Mouse (Mus musculus) spleen, adult 2 months (tissue): Measurements from ENCODE around the gene Maml1.
"Not testable (repeated sequence)": the region's sequence is repeated elsewhere in the genome, so short reads cannot be mapped to it uniquely, and the experiment has no call there.

Experiments
- CTCF ChIP-seq: fragments of 200-500 bp; IDR thresholded peaks from 2 replicates; pipeline ENCODE4 v1.5.1; 2011; ENCODE audit warnings: mild to moderate bottlenecking, inconsistent platforms; ENCODE audit not compliant: insufficient read depth, insufficient read length, insufficient replicate concordance; ENCODE audit errors: extremely low read depth
- POLR2A ChIP-seq: fragments of 200-500 bp; IDR thresholded peaks from 2 replicates; pipeline ENCODE4 v1.6.1; 2011; ENCODE audit warnings: low read depth, low read length, inconsistent platforms

DNA sequence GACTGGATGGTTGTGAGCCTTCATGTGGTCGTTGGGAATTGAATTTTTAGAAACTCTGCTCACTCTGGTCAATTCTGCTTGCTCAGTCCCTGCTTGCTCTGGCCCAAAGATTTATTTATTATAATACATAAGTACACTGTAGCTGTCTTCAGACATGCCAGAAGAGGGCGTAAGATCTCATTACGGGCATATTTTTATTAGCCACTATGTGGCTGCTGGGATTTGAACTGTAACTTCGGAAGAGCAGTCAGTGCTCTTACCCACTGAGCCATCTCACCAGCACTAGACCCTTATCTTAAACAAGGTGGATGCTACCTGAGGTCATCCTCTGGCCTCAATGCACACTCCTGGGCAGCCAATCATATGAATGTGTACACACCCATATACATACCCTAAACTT lies 27.2 kb upstream of the Maml1 start:
- TF ChIP-seq CTCF, POLR2A: not testable (repeated sequence)
